Mouse (Mus musculus) intestine, embryonic 14.5 days (tissue): Measurements from ENCODE around the gene Miox. TPM values are rescaled to one million over a fixed set of nuclear protein-coding genes. Genes with fewer than 3 reads are reported as not detected.

Experiments used
- ATAC-seq: fragments of 200-750 bp; cut with Nextera tagmentation; replicated peaks from 2 replicates; pipeline ENCODE4 v1.8.0; 2017; ENCODE audit warnings: low read depth, moderate number of reproducible peaks, moderate TSS enrichment, moderate library complexity; ENCODE audit not compliant: low FRiP score, low TSS enrichment
- DNase-seq: peaks from one replicate; pipeline ENCODE4 v3.0.0-alpha.2; 2018; ENCODE audit warnings: low spot score
- H3K27ac ChIP-seq: fragments of 300-500 bp; sonication (generic); 2 replicates; pipeline ENCODE4 v1.5.1; 2014; ENCODE audit warnings: low read depth, mild to moderate bottlenecking, control low read depth
- H3K27me3 ChIP-seq: fragments of 300-500 bp; sonication (generic); replicated peaks from 2 replicates; pipeline ENCODE4 v1.6.1; 2014; ENCODE audit warnings: low read length, control low read depth; ENCODE audit not compliant: control insufficient read depth, insufficient read depth
- H3K36me3 ChIP-seq: fragments of 300-500 bp; sonication (generic); 2 replicates; pipeline ENCODE4 v1.6.1; 2014; ENCODE audit warnings: low read length, control low read depth; ENCODE audit not compliant: control insufficient read depth, insufficient read depth
- H3K4me1 ChIP-seq: fragments of 300-500 bp; sonication (generic); replicated peaks from 2 replicates; pipeline ENCODE4 v1.6.1; 2014; ENCODE audit warnings: low read length, control low read depth, mixed read lengths; ENCODE audit not compliant: control insufficient read depth, insufficient read depth
- H3K4me2 ChIP-seq: fragments of 300-500 bp; sonication (generic); 2 replicates; pipeline ENCODE4 v1.6.1; 2014; ENCODE audit warnings: low read length
- H3K4me3 ChIP-seq: fragments of 300-500 bp; sonication (generic); 2 replicates; pipeline ENCODE4 v1.5.1; 2014; ENCODE audit warnings: low read depth, low read length, control low read depth, mixed read lengths
- H3K9ac ChIP-seq: fragments of 300-500 bp; sonication (generic); 2 replicates; pipeline ENCODE4 v1.6.1; 2014; ENCODE audit warnings: mild to moderate bottlenecking, low read length
- H3K9me3 ChIP-seq: fragments of 300-500 bp; sonication (generic); 2 replicates; pipeline ENCODE4 v1.6.1; 2016; ENCODE audit warnings: low read length, control low read depth; ENCODE audit not compliant: control insufficient read depth
- WGBS: fragments of 180-500 bp; shearing (Covaris S2); extraction: QIAGEN DNeasy Blood & Tissue Kit; methylation state at CpG from one replicate; pipeline ENCODE4 v1.1.7; 2014; 5-methylcytosine and 5-hydroxymethylcytosine counted together
- polyA plus RNA-seq: library from polyadenylated mRNA; unstranded; fragments of >200 nt; fragmentation: Nextera tagmentation; extraction: Ambion mirVana; gene quantifications from 2 replicates; pipeline ENCODE4 v1.2.1, GENCODE M21; 2014

Gene Miox
- polyA plus RNA-seq, 1 experiment from 2014 or later, result not detected

GRCm38 (mm10) chr15:89322670-89323522, 11.3 kb upstream of the Miox start, which contains the start of gene Adm2:
Gene Adm2, plus strand, starts transcription at chr15:89322720.
- 0 out of 2 replicates have a peak, but pooled peaks cover 13% of the 10 kb centered on the region for H3K27me3 ChIP-seq

GRCm38 (mm10) chr15:89323656-89324055, 10.5 kb upstream of the Miox start:
- no peak overlapping the region for H3K27ac ChIP-seq
- DNase-seq (no peak), ATAC-seq (no peak)
- WGBS, result 80% methylated on average over 4 of the region's 4 CpGs
- no peak overlapping the region for H3K4me2 ChIP-seq
- no peaks in the 10 kb centered on the region for H3K9me3 ChIP-seq
- H3K36me3 ChIP-seq, result no peaks in the 10 kb centered on the region
- 0 out of 2 replicates have a peak, but pooled peaks cover 13% of the 10 kb centered on the region for H3K27me3 ChIP-seq
- H3K4me3 ChIP-seq, result no peak overlapping the region
- H3K9ac ChIP-seq, result no peak overlapping the region
- no peaks in the 10 kb centered on the region for H3K4me1 ChIP-seq

More at GRCm38 (mm10) chr15:89322670-89323522, 11.3 kb upstream of the Miox start, which contains the start of gene Adm2:
- Histone ChIP-seq H3K9me3 (no peaks in the 10 kb centered on the region), H3K27ac (no peak within 1 kb of the TSS), H3K9ac (peak within 1 kb of the TSS; percentile 13; the same call in 1 of the 2 replicates), H3K4me3 (peak within 1 kb of the TSS; percentile 17), H3K4me1 (no peaks in the 10 kb centered on the region), H3K4me2 (peak within 1 kb of the TSS; percentile 48), H3K36me3 (no peaks in the 10 kb centered on the region)
- no peak for ATAC-seq
- WGBS, result 8% methylated on average over 26 of the region's 26 CpGs
- peak; percentile 55 for DNase-seq

- DNase-seq, result no peak
- Histone ChIP-seq H3K27me3 (0 out of 2 replicates have a peak, but pooled peaks cover 13% of the 10 kb centered on the region), H3K36me3 (no peaks in the 10 kb centered on the region), H3K9me3 (no peaks in the 10 kb centered on the region), H3K9ac (no peak overlapping the region), H3K27ac (no peak overlapping the region), H3K4me2 (no peak overlapping the region), H3K4me1 (no peaks in the 10 kb centered on the region), H3K4me3 (no peak overlapping the region)
- WGBS, result 53% methylated on average over 5 of the region's 5 CpGs
- no peak for ATAC-seq
These were observed 7.8 kb upstream of the Miox start for GRCm38 (mm10) chr15:89326441-89326840.

- no peaks in the 10 kb centered on the region for H3K4me1 ChIP-seq
- no peaks in the 10 kb centered on the region for H3K27me3 ChIP-seq
- ATAC-seq (no peak), DNase-seq (no peak)
- no peak overlapping the region for H3K27ac ChIP-seq
- no peaks in the 10 kb centered on the region for H3K9me3 ChIP-seq
- H3K9ac ChIP-seq, result no peak overlapping the region
- H3K4me2 ChIP-seq, result no peak overlapping the region
- no peak overlapping the region for H3K4me3 ChIP-seq
- H3K36me3 ChIP-seq, result no peaks in the 10 kb centered on the region
- WGBS, result 79% methylated on average over 17 of the region's 17 CpGs
These were observed 758 bp downstream of the Miox start for GRCm38 (mm10) chr15:89334774-89335537.

- no peaks in the 10 kb centered on the region for H3K36me3 ChIP-seq
- no peaks in the 10 kb centered on the region for H3K27me3 ChIP-seq
- WGBS, result 79% methylated on average over 14 of the region's 14 CpGs
- no peak for ATAC-seq
- no peaks in the 10 kb centered on the region for H3K4me1 ChIP-seq
- no peak overlapping the region for H3K9ac ChIP-seq
- H3K9me3 ChIP-seq, result no peaks in the 10 kb centered on the region
- no peak for DNase-seq
- no peak overlapping the region for H3K4me3 ChIP-seq
- H3K4me2 ChIP-seq, result no peak overlapping the region
- H3K27ac ChIP-seq, result no peak overlapping the region
These were observed 2.2 kb downstream of the Miox start for GRCm38 (mm10) chr15:89336422-89336821.

GRCm38 (mm10) chr15:89339696-89340095, 5.5 kb downstream of the Miox start:
- DNase-seq, result no peak
- Histone ChIP-seq H3K9me3 (no peaks in the 10 kb centered on the region), H3K27me3 (no peaks in the 10 kb centered on the region), H3K4me1 (no peaks in the 10 kb centered on the region), H3K4me2 (no peak overlapping the region), H3K27ac (no peak overlapping the region), H3K4me3 (no peak overlapping the region), H3K36me3 (no peaks in the 10 kb centered on the region), H3K9ac (no peak overlapping the region)
- ATAC-seq, result no peak
- WGBS, result 85% methylated on average over 2 of the region's 2 CpGs

GRCm38 (mm10) chr15:89340136-89340535, 5.9 kb downstream of the Miox start:
- no peak overlapping the region for H3K4me2 ChIP-seq
- DNase-seq (no peak), ATAC-seq (no peak)
- no peak overlapping the region for H3K9ac ChIP-seq
- no peaks in the 10 kb centered on the region for H3K36me3 ChIP-seq
- H3K27me3 ChIP-seq, result no peaks in the 10 kb centered on the region
- H3K4me3 ChIP-seq, result no peak overlapping the region
- no peak overlapping the region for H3K27ac ChIP-seq
- 78% methylated on average over 3 of the region's 3 CpGs for WGBS
- no peaks in the 10 kb centered on the region for H3K9me3 ChIP-seq
- no peaks in the 10 kb centered on the region for H3K4me1 ChIP-seq

- no peak for DNase-seq
- no peaks in the 10 kb centered on the region for H3K4me1 ChIP-seq
- no peak overlapping the region for H3K27ac ChIP-seq
These were observed 7.5 kb downstream of the Miox start for GRCm38 (mm10) chr15:89341678-89342077.

More at GRCm38 (mm10) chr15:89341678-89342077, 7.5 kb downstream of the Miox start:
- WGBS, result 50% methylated on average over 1 of the region's 1 CpGs
- Histone ChIP-seq H3K4me3 (no peak overlapping the region), H3K4me2 (no peak overlapping the region), H3K9me3 (no peaks in the 10 kb centered on the region), H3K36me3 (no peaks in the 10 kb centered on the region), H3K27me3 (no peaks in the 10 kb centered on the region), H3K9ac (no peak overlapping the region)
- ATAC-seq, result no peak
